Mouse (Mus musculus) hindbrain, embryonic 10.5 days (tissue): Measurements from ENCODE around the gene Ddi2. TPM values are rescaled to one million over a fixed set of nuclear protein-coding genes. Genes with fewer than 3 reads are reported as not detected.
"Not testable (repeated sequence)": the region's sequence is repeated elsewhere in the genome, so short reads cannot be mapped to it uniquely, and the experiment has no call there.

ENCODE experiments used
- DNase-seq: peaks from one replicate; pipeline ENCODE4 v3.0.0-alpha.2; 2017; ENCODE audit warnings: low spot score
- H3K27ac ChIP-seq: fragments of 300-500 bp; sonication (generic); 2 replicates; pipeline ENCODE4 v1.5.1; 2016; ENCODE audit warnings: mild to moderate bottlenecking, moderate library complexity
- H3K27me3 ChIP-seq: fragments of 300-500 bp; sonication (generic); 2 replicates; pipeline ENCODE4 v1.6.1; 2016; ENCODE audit warnings: mild to moderate bottlenecking; ENCODE audit not compliant: poor library complexity, insufficient read depth, severe bottlenecking
- H3K36me3 ChIP-seq: fragments of 300-500 bp; sonication (generic); 2 replicates; pipeline ENCODE4 v1.6.1; 2016; ENCODE audit warnings: mild to moderate bottlenecking, moderate library complexity
- H3K4me1 ChIP-seq: fragments of 300-500 bp; sonication (generic); replicated peaks from 2 replicates; pipeline ENCODE4 v1.6.1; 2016; ENCODE audit warnings: mild to moderate bottlenecking
- H3K4me3 ChIP-seq: fragments of 300-500 bp; sonication (generic); 2 replicates; pipeline ENCODE4 v1.5.1; 2016; ENCODE audit warnings: mild to moderate bottlenecking, moderate library complexity
- H3K9me3 ChIP-seq: fragments of 300-500 bp; sonication (generic); 2 replicates; pipeline ENCODE4 v1.6.1; 2016; ENCODE audit warnings: mild to moderate bottlenecking, moderate library complexity
- WGBS: fragments of 180-500 bp; shearing (Covaris S2); methylation state at CpG from one replicate; pipeline ENCODE4 v1.1.7; 2016; 5-methylcytosine and 5-hydroxymethylcytosine counted together
- polyA plus RNA-seq: library from polyadenylated mRNA; unstranded; fragments of >200 nt; fragmentation: Nextera tagmentation; extraction: Ambion mirVana; gene quantifications from 2 replicates; pipeline ENCODE4 v1.2.1, GENCODE M21; 2016

Ddi2 gene
- polyA plus RNA-seq = 20.8 and 28.4 TPM in 2 replicates

GRCm38 (mm10) chr4:141722731-141723672 lies at the start of gene Ddi2:
Ddi2 (minus strand) TSS chr4:141723419.
- peak within 1 kb of the TSS; percentile 98 for H3K4me3 ChIP-seq
- H3K27me3 ChIP-seq = no peaks in the 10 kb centered on the region
- H3K27ac ChIP-seq = peak within 1 kb of the TSS; percentile 97
- under 1% methylated on average over 99 of the region's 105 CpGs for WGBS
- peaks cover 31% of the 10 kb centered on the region for H3K4me1 ChIP-seq
- peak; percentile 89 for DNase-seq
- peaks cover 16% of the 10 kb centered on the region for H3K36me3 ChIP-seq
- no peaks in the 10 kb centered on the region for H3K9me3 ChIP-seq

- DNase-seq, H3K27ac ChIP-seq, H3K4me3 ChIP-seq, H3K27me3 ChIP-seq, H3K9me3 ChIP-seq, H3K4me1 ChIP-seq: not testable (repeated sequence)
- peaks cover 100% of the 10 kb centered on the region for H3K36me3 ChIP-seq
- 86% methylated on average over 4 of the region's 4 CpGs for WGBS
Observed at GRCm38 (mm10) chr4:141773019-141773418, 49.8 kb upstream of the Ddi2 start.

GRCm38 (mm10) chr4:141771823-141772222 lies 48.6 kb upstream of the Ddi2 start:
- H3K36me3 ChIP-seq = peaks cover 100% of the 10 kb centered on the region

GRCm38 (mm10) chr4:141769501-141770160 lies 46.4 kb upstream of the Ddi2 start:
- H3K4me3 ChIP-seq = no peak overlapping the region
- no peaks in the 10 kb centered on the region for H3K4me1 ChIP-seq
- H3K9me3 ChIP-seq = no peaks in the 10 kb centered on the region
- H3K27ac ChIP-seq = no peak overlapping the region
- WGBS = 95% methylated on average over 8 of the region's 8 CpGs
- no peaks in the 10 kb centered on the region for H3K27me3 ChIP-seq
- H3K36me3 ChIP-seq = peaks cover 96% of the 10 kb centered on the region
- no peak for DNase-seq

More at GRCm38 (mm10) chr4:141771823-141772222, 48.6 kb upstream of the Ddi2 start:
- no peak for DNase-seq
- Histone ChIP-seq H3K27me3 (no peaks in the 10 kb centered on the region), H3K4me3 (no peak overlapping the region), H3K4me1 (no peaks in the 10 kb centered on the region), H3K27ac (no peak overlapping the region), H3K9me3 (no peaks in the 10 kb centered on the region)
- WGBS = 92% methylated on average over 8 of the region's 8 CpGs

- H3K4me1 ChIP-seq = no peaks in the 10 kb centered on the region
- H3K4me3 ChIP-seq = no peak overlapping the region
- H3K36me3 ChIP-seq = peaks cover 96% of the 10 kb centered on the region
- H3K9me3 ChIP-seq = no peaks in the 10 kb centered on the region
- no peaks in the 10 kb centered on the region for H3K27me3 ChIP-seq
- no peak for DNase-seq
- H3K27ac ChIP-seq = no peak overlapping the region
- 77% methylated on average over 19 of the region's 19 CpGs for WGBS
Observed at GRCm38 (mm10) chr4:141767353-141768036, 44.3 kb upstream of the Ddi2 start.

- Histone ChIP-seq H3K4me1 (no peaks in the 10 kb centered on the region), H3K27me3 (no peaks in the 10 kb centered on the region), H3K36me3 (peaks cover 96% of the 10 kb centered on the region), H3K27ac (no peak overlapping the region), H3K4me3 (no peak overlapping the region), H3K9me3 (no peaks in the 10 kb centered on the region)
- 85% methylated on average over 19 of the region's 19 CpGs for WGBS
- no peak for DNase-seq
Observed at GRCm38 (mm10) chr4:141766668-141767352, 43.6 kb upstream of the Ddi2 start.

GRCm38 (mm10) chr4:141766316-141766667 lies 43.1 kb upstream of the Ddi2 start:
- peaks cover 96% of the 10 kb centered on the region for H3K36me3 ChIP-seq
- no peak overlapping the region for H3K27ac ChIP-seq
- H3K4me3 ChIP-seq = no peak overlapping the region
- no peaks in the 10 kb centered on the region for H3K4me1 ChIP-seq
- no peaks in the 10 kb centered on the region for H3K27me3 ChIP-seq
- 92% methylated on average over 8 of the region's 8 CpGs for WGBS
- H3K9me3 ChIP-seq = no peaks in the 10 kb centered on the region
- no peak for DNase-seq

GRCm38 (mm10) chr4:141765008-141765407 lies 41.8 kb upstream of the Ddi2 start:
- no peaks in the 10 kb centered on the region for H3K9me3 ChIP-seq
- DNase-seq = no peak
- no peak overlapping the region for H3K27ac ChIP-seq
- H3K4me3 ChIP-seq = no peak overlapping the region
- H3K4me1 ChIP-seq = no peaks in the 10 kb centered on the region
- WGBS = 94% methylated on average over 3 of the region's 3 CpGs
- H3K27me3 ChIP-seq = no peaks in the 10 kb centered on the region
- H3K36me3 ChIP-seq = peaks cover 93% of the 10 kb centered on the region

- H3K36me3 ChIP-seq = peaks cover 78% of the 10 kb centered on the region
- no peak overlapping the region for H3K4me3 ChIP-seq
- no peaks in the 10 kb centered on the region for H3K27me3 ChIP-seq
- no peak for DNase-seq
- WGBS = 92% methylated on average over 12 of the region's 12 CpGs
- no peaks in the 10 kb centered on the region for H3K9me3 ChIP-seq
- no peak overlapping the region for H3K27ac ChIP-seq
- H3K4me1 ChIP-seq = no peaks in the 10 kb centered on the region
Observed at GRCm38 (mm10) chr4:141763476-141763875, 40.3 kb upstream of the Ddi2 start.

GRCm38 (mm10) chr4:141762102-141762598 lies 38.9 kb upstream of the Ddi2 start:
- no peaks in the 10 kb centered on the region for H3K27me3 ChIP-seq
- H3K36me3 ChIP-seq = peaks cover 69% of the 10 kb centered on the region
- H3K4me1 ChIP-seq = no peaks in the 10 kb centered on the region
- WGBS = 93% methylated on average over 13 of the region's 13 CpGs
- no peak overlapping the region for H3K27ac ChIP-seq
- DNase-seq = no peak
- no peak overlapping the region for H3K4me3 ChIP-seq
- H3K9me3 ChIP-seq = no peaks in the 10 kb centered on the region

GRCm38 (mm10) chr4:141760942-141761341 lies 37.7 kb upstream of the Ddi2 start:
- 87% methylated on average over 4 of the region's 4 CpGs for WGBS
- Histone ChIP-seq H3K36me3 (peaks cover 57% of the 10 kb centered on the region), H3K4me3 (no peak overlapping the region), H3K4me1 (no peaks in the 10 kb centered on the region), H3K27ac (no peak overlapping the region), H3K27me3 (no peaks in the 10 kb centered on the region), H3K9me3 (no peaks in the 10 kb centered on the region)
- DNase-seq = no peak

- no peak for DNase-seq
- peaks cover 41% of the 10 kb centered on the region for H3K36me3 ChIP-seq
- 82% methylated on average over 6 of the region's 6 CpGs for WGBS
- H3K27me3 ChIP-seq = no peaks in the 10 kb centered on the region
- H3K27ac ChIP-seq = no peak overlapping the region
- H3K4me1 ChIP-seq = no peaks in the 10 kb centered on the region
- H3K4me3 ChIP-seq = no peak overlapping the region
- no peaks in the 10 kb centered on the region for H3K9me3 ChIP-seq
Observed at GRCm38 (mm10) chr4:141758874-141759542, 35.8 kb upstream of the Ddi2 start.
